Mouse (Mus musculus) retina, postnatal 1 day (tissue): ENCODE measurements around the gene Scel.

Source experiments
- DNase-seq: peaks from one replicate; pipeline ENCODE4 v3.0.0-alpha.2; 2012

Gene Scel

DNA sequence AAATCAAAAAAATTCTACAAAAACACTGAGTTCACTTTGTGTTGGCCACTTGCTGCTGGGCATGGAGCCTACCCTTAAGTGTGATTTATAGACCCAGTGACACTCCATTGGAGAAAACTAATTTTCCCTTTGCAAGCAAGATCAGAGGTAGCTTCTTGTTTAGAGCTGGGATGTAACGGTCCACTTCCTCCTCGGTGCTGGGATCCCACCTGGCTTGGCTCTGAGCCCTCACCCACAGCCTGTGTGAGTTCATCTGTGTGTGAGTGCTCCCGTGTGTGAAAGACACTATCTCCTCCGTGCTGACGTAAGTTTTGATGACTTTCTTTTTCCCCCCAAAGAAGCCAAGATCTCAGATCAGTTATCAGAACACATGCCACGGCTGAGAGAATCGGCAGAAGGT lies 62.7 kb downstream of the Scel start:
- no peak for DNase-seq

DNA sequence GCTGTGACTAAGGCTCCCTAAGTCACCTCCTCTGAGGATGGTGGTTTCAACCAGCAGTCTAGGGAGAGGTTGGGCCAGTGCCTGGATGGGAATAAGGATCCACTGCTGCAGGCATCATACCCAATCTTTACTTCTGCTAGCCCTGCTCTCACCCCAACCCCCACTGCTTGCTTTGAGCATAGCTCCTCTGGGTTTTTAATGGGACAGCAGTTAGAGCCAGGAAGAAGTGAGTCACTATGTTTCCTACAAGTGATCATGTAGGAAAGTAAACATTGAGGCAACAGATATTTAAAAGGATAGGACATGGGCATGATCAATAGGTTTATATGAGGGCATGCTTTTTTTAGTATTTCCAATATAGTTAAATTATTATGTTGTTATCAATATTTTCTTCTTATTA lies 63.9 kb downstream of the Scel start:
- no peak for DNase-seq

DNA sequence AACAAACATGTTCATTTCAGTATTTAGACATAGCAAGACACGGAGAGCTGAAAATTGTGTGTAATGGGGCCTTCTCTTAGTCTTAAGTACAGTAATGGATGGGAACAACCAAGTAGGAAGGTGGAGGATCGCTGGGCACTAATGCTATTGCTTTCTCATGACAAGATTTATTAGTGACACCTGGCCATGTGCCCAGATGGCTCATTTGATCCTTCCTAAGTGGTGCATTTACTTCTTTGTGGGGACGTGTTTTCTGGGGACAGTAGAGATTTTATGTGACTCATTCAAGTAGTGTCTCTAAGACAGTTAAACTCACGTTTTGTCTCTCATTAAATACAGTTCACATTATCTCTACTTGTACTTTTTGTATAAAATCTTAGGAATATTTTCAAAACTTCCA lies 73.5 kb downstream of the Scel start:
- DNase-seq: no peak

DNA sequence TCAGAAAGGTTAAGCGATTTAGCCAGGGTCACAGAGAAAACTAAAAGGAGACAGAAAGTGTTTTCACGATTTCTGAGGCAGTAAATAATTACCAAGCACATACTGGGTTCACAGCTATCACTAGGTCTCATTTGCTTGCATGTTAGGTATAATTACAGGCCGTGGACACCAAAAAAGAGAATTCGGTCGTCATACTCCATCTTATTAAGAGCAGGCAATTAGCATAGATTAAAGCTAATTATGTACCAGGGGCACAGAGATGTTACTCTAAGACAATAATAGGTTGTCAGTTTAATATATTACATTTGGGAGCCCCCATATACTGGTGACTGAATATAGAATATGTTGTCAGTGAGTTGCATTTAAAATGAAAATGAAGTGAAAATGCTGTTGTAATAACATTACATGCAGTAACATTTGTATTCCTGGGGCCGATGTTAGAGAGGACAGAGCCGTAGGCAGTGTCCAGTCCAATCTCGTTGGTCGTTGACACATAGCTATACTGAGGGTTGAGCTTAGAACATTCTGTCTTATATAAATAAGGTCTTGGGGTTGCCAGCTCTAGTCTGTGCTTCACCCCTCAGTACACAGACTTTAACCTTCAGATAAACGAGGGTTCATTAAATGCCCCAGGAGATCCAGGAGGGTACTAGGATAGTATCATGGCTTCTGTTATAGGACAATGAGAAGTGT lies 74.2 kb downstream of the Scel start:
- no peak for DNase-seq

DNA sequence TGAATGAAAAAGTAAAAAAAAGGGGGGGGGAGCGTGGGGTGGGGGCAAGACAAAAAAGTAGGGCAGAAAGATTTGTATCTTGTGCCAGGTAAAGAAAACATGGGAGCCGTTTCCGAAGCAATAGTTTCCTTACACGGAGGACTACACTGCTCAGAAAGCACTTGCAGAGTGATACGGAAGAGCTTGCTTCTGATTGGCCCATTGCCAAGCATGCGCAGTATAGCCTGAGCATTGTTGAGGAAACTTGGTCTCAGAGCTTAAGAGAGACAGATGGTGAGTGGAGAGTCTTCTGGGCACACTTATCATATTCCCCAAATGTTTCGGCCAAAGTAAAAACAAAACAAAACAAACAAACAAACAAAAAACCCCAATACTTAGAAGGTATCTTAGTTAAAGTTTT lies 76.7 kb downstream of the Scel start:
- peak; percentile 24 for DNase-seq

DNA sequence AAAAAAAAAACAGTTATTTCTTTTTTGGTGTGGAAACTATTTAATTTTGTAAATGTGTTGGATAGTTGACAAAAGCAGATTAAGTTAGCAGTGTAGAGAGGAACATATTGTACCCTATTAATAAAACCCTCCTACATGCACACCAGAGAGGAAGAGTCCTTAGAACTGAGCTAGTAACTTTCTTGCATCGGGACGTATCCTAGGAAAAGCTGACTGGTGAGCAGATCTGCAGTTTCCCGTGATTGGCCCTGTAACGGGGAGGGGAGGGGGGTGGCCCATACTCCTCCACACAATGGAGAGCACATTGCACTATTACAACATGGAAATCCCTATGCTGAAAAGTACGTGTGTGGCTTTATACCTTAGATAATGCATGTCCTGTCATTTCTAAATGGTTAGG lies 82.7 kb downstream of the Scel start:
- no peak for DNase-seq

DNA sequence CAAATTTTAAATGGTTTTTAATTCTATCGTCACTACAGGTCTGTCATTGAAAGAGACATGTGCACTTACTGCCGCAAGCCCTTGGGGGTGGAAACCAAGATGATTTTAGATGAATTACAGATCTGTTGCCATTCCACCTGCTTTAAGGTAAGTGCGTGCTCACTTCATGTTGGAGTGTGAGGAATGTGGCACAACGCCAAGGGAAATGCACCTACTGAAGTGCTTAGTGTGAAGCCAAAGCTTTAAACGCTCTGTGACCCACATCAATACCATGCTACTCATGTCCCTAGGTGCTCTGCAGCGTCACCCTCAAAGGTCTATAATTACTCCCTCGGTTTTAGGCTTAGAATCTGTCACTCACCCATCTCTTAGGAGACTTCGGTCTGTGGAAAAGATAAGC lies 94.9 kb downstream of the Scel start:
- no peak for DNase-seq

DNA sequence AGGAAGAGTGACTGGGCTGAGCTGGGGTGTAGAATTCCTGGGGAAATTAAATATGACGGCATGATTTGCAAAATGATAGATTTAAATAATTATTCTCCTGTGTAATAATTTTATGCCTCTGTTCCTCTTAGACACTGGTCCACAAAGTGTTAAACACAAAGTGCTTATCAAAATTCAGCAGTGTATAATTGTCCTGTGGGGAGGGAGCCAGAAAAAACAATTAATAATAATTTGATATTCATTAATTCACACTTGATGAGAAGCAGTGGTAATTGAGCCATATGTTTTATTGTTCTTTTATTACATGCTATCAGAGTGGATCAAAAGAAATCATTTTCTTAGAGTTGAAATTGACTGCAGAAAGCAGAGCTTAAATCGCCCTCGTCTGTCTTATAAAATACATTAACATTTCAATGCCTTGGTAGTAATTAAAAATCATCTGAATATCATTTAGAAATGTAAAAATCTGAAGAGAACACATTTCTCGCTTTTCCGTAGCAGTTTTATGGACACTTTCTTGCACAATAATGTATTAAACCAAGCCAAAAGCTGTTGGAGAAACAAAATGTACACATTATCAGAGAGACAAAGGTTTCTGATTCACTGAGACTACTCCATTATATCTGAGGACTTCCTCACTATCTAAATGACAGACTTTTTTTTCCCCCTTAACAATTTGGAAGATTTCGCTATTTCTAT lies 100.6 kb downstream of the Scel start:
- no peak for DNase-seq

DNA sequence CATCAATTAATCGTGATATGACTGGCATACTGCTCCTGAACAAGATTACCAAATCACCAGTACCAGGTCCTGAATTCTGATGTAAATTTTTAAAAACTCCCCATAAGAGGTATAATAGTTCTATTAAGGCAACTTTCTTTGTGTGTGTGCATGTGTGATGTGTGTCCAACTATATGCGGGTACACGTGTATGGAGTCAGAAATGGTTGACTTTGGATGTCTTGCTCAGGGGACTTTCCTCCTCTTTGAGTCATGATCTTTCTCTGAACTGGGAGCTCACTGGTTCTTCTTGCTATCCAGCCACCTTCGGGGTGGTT lies 101.1 kb downstream of the Scel start:
- DNase-seq: no peak

DNA sequence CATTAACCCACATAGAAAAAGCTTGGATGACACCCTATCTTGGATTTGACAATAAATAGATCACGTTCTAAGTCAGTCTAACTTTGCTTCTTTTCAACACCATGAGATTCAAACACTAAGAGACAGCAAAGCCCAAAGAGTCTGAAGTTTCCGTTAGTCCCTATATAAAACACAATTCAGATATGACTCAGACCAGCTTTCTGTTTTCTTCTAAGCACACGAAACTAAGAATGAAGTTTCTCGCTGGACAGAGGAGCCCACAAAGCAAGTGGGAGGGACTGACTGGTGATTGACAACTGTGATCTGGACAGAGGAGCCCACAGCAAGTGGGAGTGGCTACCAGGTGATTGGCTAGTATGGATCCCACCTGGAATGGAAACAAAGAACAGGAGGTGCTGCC lies 106.6 kb downstream of the Scel start:
- no peak for DNase-seq

DNA sequence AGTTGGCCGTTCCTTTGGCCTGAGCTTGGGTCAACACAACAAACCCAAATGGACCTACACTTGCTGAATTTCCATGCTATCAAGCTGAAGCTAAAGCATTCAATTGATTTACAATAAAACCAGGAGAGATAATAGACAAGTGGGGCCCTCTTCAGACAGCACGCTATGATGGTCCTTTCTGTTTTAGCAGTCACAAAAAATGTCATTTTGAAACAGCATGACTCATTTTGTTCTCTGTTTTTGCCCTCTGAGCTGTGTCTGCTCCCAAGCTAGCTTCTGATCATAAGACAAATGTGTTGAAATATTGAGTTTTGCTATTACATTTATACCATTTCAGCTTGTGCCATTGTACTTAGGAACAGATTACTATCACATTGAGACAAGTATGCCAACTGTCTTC lies 108.1 kb downstream of the Scel start:
- DNase-seq: no peak

DNA sequence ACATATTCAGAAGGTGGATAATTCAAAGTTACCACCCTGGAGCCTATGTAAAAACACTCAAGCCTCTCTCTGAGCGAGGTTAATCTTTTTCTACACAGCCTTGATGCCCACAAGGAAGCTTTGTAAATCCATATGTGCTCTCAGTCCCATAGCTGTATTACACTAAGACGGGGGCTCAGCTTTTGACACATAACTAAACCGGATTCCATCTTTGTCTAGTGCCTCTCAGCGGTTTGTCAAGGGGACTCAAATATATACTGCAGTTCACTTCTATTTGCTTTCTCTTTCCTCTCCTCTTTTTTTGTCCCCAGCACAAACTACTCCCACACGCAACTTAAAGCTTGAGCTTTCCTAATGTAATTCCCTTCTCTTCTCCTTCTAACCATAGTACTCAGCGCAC lies 113.0 kb downstream of the Scel start:
- no peak for DNase-seq

DNA sequence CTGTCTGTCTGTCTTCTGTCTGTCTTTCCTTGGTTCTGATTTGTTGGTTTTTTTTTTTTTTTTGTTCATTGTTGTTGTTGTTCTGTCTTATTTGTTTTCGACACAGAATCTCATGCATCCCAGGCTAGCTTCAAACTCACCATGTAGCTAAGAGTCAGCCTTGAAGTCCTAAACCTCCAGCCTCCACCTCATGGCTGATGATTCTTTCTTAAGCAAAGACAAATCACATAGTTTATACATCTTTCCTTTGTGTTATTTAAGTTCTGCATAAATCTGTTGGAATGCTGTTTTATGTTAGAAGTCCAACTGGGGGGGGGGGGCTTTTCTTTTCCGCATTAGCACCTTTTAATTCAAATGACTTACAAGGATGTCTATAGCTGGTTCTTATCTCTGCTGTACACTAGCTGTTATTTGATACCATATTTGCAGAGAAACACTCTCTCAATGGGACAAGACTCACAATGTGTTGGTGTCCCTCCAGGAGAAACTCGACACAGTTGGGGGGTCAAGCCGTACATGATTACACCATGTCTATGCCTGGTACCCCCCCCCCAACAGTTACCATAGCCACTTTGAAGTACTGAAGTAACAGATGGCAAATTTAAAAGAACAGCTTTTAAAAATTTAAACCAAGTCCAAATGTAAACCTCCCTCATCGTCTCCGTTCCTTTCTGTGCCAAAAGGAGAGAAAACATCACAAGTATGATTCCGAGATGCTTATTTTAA lies 116.7 kb downstream of the Scel start:
- no peak for DNase-seq

DNA sequence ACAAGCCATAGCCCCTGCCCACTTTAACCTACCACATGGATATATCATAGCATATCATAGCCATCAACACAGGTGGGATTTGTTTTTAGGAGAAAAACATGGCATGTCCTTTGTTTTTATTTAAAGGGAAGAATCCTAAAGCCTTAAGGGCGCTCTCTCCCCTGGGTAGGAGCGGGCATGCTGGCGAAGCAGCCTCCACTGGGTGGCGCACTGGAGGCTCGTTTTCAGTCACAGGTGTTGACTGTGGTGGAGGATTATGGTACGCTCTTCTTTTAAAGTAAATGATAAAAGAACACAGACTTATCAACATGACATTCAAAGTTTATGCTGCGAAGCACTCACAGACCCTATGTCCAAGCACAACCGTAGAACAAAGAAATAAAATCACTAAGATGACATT lies 117.4 kb downstream of the Scel start:
- no peak for DNase-seq

DNA sequence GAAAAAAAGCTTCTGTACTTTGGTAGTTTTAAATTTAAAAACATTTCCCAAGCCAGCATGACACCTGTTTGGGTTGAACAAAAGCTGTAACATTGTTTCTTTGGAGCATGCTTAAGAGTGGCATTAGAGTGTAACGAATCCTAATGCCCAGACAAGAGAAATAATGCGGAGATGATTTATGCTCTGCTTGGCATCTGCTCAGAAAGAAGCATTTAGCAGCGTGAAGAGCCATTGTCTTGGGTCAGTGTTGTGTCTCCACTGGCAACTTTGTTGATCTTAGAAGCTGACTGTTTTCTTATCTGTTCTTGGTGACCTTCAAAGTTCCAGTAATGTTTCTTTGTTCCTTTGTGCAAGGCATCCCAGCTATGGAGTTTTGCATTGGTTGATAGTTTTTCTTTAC lies 130.8 kb downstream of the Scel start:
- DNase-seq: peak; percentile 57

DNA sequence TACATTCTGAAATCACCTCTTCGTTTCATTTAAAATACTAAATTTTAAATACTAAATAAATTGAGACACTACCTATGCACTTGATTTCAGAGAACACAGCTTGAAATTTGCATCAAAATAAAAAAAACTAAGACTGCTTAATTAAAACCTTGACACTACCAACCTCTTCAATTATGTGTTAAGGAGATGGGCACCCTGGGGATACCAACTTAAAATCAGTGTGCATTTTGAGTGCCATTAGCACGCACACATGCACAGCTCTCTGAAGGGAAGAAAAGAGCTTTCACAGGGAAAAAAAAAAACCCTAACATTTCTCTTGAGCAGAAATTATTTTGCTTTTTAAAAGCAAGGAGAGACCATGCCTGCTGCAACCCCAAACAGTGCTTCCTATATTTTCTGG lies 134.8 kb downstream of the Scel start:
- DNase-seq: peak; percentile 21

DNA sequence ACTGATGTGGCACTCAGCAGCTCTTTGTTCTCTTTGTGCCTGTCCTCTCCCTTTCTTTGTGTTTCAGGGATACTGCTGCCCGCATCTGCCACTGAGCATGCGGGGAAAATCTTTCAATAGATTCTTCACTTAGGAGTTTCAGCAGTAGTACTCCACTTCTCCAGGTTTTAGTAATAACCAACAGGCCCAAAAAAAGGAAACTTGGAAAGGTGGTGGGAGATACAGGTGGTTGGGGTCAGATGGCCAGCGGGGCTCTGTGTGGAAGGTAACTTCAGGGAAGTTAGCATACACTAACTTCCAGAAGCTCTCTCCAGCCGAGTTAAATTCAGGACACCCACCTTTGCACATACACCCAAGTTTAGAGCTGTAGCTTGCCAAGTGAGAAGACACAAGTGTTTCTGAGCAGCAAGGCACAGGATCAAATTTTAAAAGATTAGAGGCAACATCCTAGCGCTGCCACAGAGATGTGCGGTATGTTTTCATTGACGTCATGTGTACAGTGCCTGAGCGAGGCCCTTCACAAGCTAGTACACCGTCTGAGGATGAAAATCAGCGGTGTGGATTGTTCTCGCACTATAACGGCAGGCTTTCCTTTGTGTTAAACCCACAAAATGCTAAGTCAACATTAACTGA lies 135.6 kb downstream of the Scel start:
- DNase-seq: peak; percentile 81

DNA sequence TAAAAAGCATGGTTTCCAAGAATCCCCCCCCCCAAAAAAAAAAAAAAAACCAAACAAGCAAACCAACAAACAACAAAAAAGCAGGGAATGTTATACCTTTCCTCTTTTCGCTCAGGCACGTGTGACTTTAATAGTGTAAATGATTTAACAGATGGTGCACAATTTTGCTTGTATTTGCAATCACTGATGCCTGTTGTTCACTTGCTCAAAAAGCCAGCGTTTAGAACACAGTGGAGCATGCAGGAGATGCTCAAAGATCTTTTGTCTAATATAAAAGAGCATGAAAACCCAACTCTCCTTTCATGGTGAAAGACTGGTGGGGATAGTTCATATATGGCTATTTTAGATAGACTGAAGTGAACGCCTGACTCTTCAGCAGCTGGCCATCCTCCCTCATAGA lies 136.2 kb downstream of the Scel start:
- no peak for DNase-seq

DNA sequence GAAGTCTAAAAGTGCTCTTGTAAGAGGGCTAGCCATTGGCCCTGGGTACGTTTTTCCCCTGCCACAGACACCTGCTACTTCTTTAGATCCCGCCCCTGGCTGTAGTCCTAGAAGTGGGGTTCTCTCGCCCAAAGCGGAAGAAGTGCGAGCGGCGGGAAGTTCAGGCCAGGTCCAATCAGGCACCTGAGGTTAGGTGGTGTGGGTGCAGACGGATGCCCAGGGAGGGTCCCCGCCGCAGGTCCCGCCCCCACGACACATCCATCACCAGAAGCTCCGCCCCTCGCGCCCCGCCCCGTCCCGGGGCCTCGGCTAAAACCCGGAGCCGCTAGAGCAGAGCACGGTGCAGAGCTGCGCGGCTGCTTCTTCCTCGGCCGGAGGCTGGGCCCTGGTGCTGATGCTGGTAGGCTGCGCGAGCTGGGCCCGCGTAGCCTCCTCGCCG lies 136.8 kb downstream of the Scel start, which contains the start of gene Slain1:
Slain1 (plus strand) TSS at position 333 of the 439 bp plus-strand sequence.
- peak; percentile 94 for DNase-seq

DNA sequence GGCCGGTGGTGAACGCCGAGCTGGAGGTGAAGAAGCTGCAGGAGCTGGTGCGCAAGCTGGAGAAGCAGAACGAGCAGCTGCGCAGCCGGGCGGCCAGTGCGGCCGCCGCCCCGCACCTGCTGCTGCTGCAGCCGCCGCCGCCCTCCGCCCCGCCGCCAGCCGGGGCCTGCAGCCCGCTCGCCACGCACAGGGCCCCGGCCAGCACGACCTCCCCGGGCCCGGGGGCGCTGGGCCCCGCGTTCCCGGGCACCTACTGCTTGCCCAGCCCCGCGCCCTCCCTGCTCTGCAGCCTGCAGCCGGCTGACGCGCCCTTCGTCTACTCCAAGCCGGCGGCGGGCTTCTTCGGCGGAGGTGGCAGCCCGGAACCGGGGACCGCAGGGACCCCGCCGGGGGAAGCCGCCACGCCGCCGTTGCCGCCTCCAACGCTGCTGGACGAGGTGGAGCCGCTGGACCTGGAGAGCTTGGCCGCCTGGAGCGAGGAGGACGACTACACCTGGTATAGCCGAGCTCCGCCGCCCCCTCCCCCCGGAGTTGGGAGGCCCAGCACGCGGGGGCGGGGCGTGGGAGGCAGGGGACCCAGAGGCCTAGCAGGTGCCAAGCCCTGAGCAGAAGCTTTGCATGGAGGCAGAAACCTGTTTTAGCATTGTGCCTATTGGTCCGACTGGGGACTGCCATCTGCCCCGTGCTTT lies 137.4 kb downstream of the Scel start:
- peak; percentile 83 for DNase-seq

DNA sequence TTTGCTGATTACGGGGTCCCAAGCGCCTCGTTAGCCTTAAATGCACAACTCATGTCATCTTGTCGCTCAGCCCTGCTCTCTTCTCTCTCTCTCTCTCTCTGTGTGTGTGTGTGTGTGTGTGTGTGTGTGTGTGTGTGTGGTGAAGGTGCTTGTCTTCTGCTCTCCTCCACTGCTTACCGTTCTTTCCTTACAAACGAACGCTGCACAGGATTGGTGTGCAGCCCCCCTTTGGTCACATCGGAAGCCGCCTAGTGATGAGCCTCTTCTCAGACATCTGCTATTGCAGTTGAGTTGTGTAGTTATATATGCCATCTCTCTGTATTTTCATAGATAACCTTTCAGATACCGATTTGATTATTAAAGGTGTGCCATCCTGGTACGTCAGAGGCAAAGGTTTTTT lies 138.0 kb downstream of the Scel start:
- no peak for DNase-seq

DNA sequence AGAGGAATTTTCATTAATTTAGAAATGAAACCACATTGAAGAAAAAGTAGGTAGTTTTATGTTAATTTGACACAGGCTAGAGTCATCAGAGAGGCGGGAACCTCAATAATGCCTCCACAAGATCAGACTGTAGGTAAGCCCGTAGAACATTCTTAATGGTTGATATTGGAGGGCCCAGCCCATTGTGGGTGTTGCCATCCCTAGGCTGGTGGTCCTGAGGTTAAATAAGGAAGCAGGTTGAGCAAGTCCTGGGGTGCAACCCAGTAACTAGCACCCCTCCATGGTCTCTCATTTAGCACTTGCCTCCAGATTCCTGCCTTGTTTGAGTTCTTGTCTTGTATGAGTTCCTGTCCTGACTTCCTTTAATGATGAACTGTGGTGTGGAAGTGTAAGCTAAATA lies 138.4 kb downstream of the Scel start:
- no peak for DNase-seq

DNA sequence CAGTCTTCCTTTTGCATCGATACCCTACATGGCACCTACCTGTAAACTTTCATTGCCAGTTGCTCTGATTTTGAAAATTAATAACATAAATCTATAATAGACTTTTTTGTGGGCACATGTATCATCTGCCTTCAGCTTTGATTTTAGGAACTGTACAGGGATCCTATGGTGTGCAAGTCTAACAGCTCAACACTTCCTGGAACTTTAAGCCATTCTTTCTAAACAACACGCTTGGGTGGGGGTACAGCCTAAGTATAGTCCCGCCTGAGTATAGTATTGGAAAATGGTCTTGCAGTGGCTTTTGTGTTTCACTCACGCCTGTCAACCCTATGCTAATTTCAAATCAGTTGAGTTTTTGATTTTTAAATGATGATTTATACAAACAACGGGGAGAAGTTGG lies 139.4 kb downstream of the Scel start:
- DNase-seq: no peak
